Mouse (Mus musculus) spleen, adult 12 weeks (tissue): ENCODE measurements around the gene Cyp4f16.
"Not testable (repeated sequence)": the region's sequence is repeated elsewhere in the genome, so short reads cannot be mapped to it uniquely, and the experiment has no call there.

Experiments used
- DNase-seq: peaks from one replicate; pipeline ENCODE4 v3.0.0; 2022; ENCODE audit warnings: low spot score

The Cyp4f16 gene

DNA sequence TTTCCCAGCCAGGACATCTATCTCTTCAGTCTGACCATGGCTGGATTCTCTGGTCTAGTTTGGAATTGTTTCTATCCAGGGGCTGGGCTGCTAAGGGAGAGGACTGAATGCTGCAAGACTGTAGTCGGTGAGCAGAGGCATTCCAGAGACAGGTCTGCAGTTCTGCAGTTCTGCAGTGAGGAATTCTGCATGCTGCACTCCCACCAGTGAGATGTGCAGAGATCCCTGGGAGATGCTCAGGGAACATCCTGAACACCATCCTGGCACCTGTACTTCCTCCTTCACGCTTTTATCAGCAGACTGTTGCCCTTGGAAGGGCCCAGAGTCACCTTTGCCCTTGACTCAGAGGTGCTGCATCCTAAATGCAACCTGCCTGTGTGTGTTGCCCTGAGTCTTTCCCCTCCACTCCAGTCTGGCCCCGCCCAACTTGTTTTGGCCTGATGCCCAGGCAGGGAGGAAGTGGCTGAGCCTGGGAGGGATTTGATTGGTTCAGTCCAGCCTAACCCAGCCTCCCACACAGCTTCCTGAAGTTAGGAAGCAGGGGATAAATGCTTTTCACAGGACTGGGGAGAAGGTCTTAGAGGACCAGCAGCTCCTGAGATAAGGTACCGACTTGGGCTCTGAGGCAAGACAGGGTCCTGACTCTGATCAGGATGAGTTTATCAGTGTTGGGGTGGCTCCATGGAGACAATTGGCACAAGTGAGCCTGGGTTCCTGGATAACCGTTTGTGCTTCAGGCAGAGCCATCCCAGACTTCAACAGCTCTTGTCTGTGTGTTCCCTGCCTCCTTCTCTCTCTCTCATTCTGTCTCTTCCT is at the start of gene Cyp4f16:
Gene Cyp4f16, plus strand, starts transcription at position 508 of the 816 bp plus-strand sequence.
- DNase-seq, result peak; percentile 40

DNA sequence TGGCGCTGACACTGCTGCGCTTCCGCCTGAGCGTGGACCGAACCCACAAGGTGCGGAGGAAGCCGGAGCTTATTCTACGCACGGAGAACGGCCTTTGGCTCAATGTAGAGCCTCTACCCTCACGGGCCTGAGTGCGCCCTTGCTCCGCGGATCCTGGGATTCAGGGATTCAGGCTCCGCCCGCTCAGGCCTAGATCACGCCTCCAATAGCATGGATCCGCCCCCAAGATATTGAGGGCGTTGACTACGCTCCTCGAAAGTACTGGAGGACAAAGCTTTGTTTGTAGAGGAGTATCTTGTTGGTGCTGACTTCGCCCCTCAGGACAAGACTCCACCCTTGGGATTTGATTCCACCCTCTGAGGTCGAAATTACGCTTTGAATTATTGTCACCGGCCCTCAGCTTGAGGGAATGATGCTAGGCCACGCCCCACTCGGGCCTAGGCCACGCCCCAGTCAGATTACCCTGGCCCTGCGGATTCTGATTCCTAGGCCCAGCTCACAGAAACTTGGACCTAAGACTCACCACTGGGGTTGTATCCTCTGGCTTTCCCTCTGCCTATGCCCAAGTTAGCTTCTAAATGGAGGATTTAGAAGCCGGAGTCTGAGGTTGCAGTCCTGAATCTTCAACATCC is 43.9 kb upstream of the Cyp4f16 start:
- DNase-seq, result peak; percentile 3

DNA sequence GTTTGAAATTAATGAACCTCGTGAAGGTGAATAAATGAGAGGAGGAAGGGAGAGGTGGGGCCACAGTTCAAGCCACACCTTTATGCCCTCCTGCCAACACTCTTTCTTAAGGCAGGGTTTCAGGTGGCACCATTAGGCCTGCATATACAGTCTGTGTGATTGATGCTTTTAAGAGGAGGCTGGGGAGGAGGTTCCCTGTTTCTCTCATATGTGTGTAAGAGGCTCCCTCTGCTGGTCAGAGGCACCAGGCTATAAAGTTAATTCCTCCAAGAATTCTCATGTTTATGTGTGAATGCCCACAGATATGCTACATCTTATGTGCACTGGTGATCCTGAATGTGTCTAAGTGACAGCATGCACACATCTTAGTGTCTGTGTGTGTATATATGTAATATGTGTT is 41.8 kb upstream of the Cyp4f16 start:
- peak; percentile 35 for DNase-seq

DNA sequence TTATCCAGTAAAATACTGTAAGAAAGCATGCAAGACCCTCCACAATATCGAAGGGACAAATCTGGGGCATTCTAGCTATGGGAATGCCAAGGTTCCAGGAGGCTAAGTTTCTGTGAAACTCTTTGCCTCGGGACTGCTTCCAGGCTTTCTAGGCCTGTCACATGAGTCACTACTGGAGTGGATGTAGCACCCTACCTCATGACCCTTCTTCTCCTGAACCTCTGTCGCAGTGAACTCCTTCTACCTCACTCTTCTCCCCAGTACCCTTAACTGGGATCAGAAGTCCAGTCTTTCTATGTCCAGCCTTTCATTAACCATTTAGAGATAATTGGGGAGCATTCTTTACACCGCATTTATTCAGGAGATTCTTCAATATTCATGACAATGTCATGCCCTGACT is 35.8 kb upstream of the Cyp4f16 start:
- not testable (repeated sequence) for DNase-seq

DNA sequence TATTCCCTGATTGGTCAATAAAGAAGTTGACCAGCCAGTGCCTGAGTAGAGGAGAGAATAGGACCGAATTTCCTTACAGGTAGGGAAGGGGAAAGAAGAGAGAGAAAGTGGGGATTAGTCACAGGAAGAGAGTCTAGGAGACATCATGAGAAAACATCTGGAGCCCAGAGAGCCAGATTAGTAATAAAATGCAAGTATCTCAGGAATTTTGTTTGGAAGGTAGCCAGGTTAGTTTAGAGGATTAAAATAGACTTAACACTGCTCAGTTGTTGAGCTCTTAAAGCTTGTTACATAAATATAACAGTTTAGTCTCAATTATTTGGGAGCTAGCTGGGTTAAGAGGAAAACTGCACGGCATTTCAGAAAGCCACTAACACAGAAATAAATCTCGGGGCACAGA is 35.3 kb upstream of the Cyp4f16 start:
- no peak for DNase-seq

DNA sequence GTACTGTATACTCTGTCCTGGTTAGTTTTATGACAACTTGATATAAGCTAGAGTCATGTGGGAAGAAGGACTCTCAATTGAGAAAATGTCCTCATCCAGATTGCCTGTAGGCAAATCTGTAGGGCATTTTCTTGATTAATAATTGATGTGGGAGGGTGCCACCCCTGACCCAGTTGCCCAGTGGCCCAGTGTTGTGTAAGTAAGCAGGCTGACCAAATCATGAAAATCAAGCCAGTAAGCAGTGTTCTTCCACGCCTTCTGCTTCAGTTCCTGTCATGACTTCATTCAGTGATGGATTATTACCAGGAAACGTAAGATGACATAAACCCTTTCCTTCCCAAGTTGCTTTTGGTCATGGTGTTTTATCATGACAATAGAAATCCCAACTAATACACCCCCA is 33.2 kb upstream of the Cyp4f16 start:
- no peak for DNase-seq

DNA sequence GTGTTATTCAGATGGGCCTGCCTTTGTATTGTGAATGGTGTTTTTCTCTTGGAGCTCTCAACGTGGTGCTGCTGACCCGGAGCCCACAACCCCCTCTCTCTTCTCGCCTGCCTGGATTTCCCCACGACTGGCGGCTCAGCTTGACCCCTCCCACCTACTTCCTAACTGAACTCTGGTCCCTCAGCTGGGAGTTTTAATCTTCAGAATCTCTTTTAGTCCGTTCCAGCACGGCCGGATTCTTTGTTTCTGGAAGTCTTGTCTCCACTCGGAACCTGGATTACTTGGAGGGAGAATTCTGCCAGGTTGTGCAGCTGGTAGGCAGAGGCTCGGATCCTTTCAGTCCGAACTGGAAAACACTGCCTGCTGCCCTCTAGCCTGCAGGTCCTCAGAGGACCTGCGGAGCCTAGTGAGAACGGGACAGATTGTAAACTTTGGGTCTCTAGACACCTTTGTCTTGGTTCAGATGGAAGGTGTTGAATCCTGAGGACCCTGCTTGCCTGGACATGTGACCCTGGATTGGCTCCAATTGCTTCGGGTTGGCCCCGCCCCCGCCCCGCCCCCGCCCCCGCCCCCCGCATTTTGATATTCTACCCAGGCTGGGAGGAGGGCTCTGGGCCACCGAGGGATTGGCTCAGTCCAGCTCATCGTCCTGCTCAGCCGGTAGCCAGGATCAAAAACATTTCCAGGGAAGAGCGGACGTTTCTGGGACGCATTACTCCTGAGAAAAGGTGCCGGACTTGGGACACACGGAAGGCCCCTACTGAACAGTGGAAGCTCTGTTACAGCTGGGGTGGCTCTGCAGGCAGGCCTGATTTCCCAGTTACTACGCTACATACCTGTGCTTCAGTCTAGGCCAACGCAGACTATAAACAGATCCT is 30.3 kb upstream of the Cyp4f16 start, which contains the start of gene Cyp4f17:
Gene Cyp4f17, plus strand, starts transcription at position 200 of the 878 bp plus-strand sequence.
- no peak for DNase-seq

DNA sequence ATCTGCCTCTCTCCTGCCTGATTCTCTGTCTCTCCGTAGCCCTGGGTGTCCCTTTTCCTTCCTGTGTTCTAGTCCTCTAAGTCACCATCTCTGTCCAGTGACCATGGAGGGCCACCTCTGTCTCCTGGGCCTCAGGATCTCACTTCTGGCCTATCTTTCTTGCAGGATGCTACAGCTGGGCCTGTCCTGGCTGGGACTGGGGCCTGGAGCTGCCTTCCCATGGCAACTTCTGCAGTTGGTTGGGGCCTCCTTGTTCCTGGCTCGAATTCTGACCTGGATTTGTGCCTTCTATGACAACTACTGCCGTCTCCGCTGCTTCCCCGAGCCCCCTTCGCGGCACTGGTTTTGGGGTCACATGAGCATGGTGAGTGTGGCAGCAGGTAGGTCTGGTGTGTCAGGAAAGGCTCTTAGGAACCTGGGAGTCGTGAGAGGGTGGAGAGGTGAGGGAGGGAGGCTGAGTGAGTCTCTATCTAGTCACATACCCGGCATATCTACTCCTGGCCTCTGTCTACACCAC is 29.6 kb upstream of the Cyp4f16 start:
- no peak for DNase-seq

DNA sequence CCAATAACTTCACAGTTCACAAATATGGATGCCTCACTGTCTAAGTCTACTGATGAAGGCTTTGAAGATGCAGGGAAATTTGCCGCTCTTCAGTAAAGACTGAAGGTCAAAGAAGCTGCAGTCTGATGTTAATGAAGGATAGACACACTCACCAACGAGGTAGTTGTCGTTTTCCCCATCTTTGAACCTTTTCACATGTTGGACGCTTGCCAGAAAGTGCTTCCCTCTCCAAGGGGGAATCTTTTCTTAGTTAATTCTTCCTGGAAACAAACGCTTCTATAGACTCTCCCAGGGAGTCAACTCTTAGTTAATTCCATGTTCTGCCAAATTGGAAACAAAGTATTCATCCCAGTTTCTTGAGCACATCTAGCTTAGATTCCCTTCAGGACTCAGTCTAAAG is 20.2 kb upstream of the Cyp4f16 start:
- no peak for DNase-seq

DNA sequence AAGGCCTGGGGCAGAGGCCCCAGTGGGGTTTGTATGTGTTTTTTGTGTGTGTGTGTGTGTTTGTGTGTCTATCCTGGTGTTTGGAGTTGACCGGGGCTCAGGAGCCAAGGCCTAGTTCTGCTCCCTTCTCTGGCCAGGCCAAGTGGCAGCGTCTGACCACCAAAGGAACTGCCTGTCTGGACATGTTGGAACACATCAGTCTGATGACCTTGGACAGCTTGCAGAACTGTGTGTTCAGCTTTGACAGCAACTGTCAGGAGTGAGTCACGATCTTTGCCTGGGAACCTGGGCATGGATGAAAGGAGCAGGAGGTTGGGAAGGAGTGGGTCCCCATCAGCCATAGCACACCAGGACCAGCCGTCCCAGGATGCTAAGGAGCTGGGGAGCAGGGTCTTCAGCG is 14.4 kb upstream of the Cyp4f16 start:
- no peak for DNase-seq

DNA sequence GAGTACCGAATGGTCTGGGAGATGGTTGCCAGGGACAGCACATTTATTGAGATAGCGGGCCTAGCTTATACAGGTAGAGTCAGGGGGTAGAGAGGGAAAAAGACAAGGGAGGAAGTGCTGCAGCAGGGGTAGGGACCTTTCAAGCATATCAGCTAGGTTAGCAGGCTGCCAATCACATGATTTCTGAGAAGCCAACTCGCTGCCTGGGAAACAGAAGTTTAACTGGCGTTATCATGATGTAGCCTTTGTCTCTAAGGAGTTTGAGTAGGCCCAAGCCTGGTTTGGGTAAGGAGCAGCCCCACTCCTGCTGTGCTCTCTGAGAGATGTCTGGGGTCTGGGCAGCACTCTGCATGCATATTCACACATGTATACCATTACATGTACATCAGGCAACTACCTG is 14.0 kb upstream of the Cyp4f16 start:
- DNase-seq, result no peak

DNA sequence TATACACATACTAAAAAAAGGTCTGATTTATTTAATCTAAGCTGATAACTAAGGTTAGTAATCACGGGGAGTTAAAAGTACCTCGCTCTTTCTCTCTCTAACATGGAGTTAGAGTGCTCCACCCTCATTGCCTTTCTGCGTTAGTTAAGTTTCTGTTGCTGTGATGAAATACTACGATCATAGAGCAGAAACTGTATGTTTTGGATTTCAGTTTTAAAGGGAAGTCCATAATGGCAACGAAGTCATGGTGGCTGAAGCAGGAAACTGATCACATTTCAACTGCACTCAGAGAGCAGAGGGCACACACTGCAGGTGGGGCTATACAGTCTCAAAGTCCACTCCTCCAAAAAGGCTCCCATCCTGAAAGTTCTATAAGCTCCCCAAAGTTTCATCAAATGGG is 13.5 kb upstream of the Cyp4f16 start:
- DNase-seq, result no peak

DNA sequence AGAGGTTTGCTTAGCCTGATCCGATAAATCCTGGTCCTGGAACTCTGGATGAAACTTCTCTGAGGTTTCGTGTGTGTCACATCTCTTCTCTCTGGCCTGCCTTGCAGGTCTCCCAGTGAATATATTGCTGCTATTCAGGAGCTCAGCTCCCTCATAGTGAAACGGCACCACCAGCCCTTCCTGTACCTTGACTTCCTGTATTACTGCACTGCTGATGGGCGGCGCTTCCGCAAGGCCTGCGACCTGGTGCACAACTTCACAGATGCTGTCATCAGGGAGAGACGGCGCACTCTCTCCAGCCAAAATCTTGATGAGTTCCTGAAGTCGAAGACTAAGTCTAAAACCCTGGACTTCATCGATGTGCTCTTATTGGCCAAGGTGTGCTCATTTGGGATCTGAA is 12.5 kb upstream of the Cyp4f16 start:
- peak; percentile 27 for DNase-seq

DNA sequence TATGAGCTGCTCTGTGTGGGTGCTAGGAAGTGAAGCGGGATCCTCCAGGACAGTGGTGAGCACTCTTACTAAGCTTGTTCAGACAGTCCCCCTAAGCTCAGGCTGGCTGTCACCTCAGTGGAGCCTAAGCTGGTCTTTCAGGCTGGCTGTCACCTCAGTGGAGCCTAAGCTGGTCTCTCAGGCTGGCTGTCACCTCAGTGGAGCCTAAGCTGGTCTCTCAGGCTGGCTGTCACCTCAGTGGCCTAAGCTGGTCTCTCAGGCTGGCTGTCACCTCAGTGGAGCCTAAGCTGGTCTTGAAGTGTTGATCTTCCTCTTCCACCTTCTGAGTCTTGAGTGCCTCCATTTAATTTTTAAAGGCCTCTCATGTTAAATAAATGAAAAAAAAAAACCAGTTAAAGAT is 10.0 kb upstream of the Cyp4f16 start:
- DNase-seq, result not testable (repeated sequence)

DNA sequence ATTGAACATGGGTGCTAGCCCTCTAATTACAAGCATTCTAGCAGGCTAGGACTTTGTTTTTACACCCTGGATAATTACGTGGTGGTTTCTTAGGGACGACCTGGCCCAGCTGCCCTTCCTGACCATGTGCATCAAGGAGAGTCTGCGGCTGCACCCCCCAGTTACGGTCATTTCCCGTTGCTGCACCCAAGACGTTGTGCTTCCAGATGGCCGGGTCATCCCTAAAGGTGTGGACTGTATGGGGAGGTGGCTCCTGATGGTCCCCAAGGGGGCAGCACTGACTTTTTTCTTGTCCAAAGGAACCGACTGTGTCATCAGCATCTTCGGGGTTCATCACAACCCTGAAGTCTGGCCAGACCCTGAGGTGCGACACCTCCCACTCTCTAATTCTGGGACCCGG is 8.6 kb upstream of the Cyp4f16 start:
- no peak for DNase-seq

DNA sequence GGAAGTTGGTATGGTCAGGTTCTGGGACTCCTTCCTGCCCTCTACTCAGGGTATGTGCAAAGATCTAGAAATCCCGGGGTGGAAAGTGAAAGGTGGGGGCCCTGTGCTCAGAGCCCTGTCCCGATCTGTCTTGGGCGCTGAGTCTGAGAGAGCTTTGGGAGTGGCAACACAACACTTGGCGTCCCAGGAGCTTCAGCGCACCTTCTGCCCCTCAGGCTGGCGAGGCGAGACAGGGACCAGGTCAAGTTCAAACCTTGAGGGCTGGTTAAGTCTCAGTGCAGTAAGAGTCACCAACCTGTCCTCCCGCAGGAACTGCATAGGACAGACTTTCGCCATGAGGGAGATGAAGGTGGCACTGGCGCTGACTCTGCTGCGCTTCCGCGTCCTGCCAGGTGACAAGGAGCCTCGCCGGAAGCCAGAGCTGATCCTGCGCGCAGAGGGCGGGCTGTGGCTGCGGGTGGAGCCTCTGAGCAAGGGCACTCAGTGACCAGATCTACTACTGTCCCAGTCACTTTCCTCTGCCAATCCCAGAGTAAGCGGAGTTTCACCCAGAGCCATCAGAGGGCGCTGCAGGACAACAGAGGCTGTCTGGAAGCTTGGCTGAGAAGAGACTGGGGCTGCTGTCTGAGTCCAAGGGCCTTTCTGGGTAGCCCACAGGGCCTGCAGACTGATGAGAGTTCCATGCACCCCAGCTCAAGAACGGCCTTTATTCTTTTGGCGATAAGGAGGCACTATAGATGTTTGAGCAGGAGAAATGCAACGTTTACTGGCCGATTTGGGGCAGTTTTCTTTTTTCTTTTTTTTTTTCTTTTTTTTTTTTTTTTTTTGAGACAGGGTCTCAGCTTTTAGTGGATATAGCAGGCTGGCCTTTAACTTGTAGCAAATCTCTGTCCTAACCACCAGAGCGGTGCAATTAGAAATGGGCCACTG is 7.7 kb upstream of the Cyp4f16 start:
- peak; percentile 71 for DNase-seq

DNA sequence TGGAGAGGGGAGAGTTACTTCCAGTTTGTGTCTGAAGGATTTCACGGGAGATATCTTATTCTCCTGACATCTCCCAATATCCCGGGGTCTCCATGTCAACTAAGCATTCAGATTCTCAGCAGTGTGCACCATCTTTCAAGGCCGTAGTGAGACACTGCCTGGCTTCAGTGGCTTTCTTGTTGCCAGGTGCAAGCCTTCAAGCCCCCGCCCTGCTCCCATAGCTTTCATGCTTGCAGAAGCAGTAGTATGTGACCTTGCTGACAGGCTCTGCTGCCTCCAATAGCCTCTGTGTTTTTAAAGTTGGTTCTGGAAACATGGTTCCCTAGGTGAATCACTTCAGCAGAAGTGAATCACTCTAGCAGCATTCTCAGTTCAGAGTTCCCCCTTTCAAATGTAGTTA is 4.0 kb upstream of the Cyp4f16 start:
- not testable (repeated sequence) for DNase-seq

DNA sequence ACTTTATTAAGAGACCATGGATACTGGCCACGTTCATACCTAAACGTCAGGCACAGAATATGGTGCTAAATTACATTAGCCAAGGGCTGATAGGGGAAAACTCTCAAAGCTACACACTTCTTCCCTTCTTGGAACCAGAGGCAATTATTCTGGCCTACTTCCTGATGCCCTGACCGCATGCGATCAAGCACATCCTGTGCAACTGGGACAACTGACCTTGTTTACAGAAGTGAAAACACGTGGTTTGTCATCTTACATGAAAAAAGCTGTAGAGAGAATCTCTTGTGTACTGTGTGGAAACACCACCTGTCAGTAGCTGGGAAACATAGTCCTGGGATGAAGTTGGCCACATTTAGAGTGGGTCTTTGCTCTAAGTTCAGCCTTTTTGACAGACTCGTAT is 2.3 kb upstream of the Cyp4f16 start:
- no peak for DNase-seq

DNA sequence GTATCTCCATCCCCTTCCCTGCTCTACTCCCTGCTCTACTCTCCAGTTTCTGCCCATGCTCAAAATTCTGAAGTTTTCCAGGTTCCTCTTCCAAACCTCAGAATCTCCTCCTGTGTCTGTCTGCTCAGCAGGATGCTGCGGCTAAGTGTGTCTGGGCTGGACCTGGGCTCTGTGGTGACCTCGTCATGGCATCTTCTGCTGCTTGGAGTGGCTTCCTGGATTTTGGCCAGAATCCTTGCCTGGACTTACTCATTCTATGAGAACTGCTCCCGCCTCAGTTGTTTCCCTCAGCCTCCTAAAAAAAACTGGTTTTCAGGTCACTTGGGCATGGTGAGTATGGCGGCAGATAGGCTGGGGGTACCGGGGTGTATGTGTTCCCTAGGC is 501 bp downstream of the Cyp4f16 start:
- no peak for DNase-seq

DNA sequence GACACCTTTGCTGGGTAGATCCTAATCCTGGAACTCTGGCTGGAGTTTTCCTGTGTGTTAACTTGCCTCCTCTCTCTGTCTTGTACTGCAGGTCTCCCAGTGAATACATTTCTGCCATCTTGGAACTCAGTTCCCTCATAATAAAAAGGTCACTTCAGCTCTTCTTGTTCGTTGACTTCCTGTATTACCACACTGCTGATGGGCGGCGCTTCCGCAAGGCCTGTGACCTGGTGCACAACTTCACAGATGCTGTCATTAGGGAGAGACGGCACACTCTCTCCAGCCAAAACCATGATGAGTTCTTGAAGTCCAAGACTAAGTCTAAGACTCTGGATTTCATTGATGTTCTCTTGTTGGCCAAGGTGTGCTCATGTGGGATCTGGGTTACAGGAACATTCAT is 8.4 kb downstream of the Cyp4f16 start:
- not testable (repeated sequence) for DNase-seq

DNA sequence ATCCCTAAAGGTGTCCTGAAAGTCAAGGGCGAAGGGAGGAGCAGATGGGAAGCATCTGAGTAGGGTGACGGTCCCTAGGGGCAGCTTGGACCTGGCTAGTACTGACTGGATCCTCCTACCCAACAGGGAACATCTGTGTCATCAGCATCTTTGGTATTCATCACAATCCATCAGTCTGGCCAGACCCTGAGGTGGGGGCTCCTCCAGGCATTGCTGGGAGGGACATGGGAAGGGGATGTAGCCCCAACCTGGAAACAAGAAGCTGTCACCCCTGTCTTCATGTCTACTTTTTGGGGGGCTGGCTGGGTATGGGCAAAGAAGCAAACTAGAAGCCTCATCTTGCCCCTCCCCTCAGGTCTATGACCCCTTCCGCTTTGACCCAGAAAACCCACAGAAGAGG is 14.0 kb downstream of the Cyp4f16 start:
- DNase-seq, result not testable (repeated sequence)
